Mouse (Mus musculus) heart, postnatal 14 days (tissue): ENCODE measurements around the gene Tbx2. TPM values are rescaled to one million over a fixed set of nuclear protein-coding genes. Genes with fewer than 3 reads are reported as not detected.

Source experiments
- DNase-seq, 2 experiments: peaks; one replicate each; pipeline ENCODE4 v3.0.0; 2021 to 2022
- intact Hi-C: fragments of 180-260 bp; cut with DNase I; formaldehyde crosslinking; loops from one replicate; pipeline ENCODE4 v1.15.1; 2025
- long read RNA-seq, 2 experiments: library from polyadenylated mRNA; stranded (forward); transcript quantifications; one replicate each; pipeline ENCODE4 v2.0.0; 2021
- total RNA-seq, 2 experiments: library from RNA; stranded (reverse); gene quantifications; 2 replicates each; pipeline ENCODE4 v1.2.3; 2021

Gene Tbx2
- total RNA-seq, result 10 to 100 TPM; 11.8 to 14.5 TPM
- long read RNA-seq, experiment 1, transcript Tbx2-201 (7 exons, 3,626 nt), result major isoform, 30 of 36 reads
- long read RNA-seq, experiment 1, partial matches to known transcripts, result 6 of 36 reads
- long read RNA-seq, experiment 1, other reads (novel, unspliced or antisense), result 0 of 36 reads
- long read RNA-seq, experiment 2, transcript Tbx2-201 (7 exons, 3,626 nt), result major isoform, 27 of 32 reads
- long read RNA-seq, experiment 2, partial matches to known transcripts, result 3 of 32 reads
- long read RNA-seq, experiment 2, other reads (novel, unspliced or antisense), result 2 of 32 reads

DNA sequence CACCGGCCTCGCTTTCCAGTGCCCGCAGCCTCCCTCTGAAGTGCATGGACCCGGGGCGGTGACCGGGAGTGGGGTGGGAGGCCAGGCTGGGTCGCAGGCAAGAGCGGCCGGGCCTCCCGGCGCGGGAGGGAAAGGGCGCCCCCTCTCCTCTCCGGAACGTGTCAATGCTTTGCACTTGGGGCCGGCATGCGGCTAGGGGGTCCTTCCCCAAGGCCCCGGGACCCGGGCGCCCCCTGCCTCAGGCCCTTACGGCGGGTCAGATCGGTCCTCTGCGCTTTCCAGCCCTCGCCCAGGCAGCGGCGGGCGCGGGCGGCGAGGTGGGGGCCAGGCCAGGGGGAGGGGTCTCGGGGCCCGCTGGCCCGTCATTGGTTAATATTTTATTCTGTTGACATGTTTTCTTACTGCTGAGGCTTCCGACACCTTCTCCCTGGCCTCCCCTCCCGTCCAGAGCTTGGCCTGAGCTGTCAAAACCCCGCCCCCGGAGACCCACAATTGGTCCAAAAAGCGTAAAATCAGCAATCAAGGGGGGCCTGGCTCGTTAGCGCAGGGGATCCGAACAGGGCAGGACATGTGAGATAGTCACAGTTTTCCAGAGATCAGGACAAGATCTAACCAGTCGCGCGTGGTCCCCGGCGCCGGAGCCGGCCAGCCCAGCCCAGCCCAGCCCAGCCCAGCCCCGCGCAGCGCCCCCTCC is at the start of gene Tbx2:
Tbx2 (plus strand) TSS at position 321 of the 694 bp plus-strand sequence.
- DNase-seq, result peak; percentile 83
- intact Hi-C loops, result no loop called here

DNA sequence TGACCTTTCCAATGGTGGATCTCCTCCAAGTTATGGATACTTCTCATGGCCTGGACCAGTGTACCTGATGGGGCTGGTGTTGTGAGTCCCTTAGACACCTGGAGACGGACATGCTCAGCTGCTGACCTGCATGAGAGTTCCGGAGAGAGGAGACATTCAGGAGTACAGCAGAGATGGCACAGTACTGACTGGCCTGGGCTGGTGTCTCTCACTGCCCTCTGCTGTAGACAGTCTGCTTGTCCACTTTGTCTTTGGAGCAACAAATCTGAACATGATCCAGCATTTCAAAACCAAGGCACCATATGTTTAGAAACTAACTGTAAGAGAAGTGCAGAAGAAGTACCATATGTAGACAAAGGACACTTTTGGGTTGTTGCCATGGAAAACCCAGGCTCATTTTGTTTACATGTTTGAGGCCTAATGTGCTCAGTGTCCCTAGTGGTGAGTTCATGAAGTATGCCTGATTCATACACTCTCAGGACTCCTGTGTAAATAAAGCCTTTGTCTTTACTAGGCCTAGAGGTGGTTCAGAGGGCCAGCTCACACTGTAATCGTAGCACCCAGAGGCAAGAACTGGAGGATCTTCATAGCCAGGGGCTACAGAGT is 46.1 kb upstream of the Tbx2 start:
- intact Hi-C loops, result no loop called here
- DNase-seq, result no peak

DNA sequence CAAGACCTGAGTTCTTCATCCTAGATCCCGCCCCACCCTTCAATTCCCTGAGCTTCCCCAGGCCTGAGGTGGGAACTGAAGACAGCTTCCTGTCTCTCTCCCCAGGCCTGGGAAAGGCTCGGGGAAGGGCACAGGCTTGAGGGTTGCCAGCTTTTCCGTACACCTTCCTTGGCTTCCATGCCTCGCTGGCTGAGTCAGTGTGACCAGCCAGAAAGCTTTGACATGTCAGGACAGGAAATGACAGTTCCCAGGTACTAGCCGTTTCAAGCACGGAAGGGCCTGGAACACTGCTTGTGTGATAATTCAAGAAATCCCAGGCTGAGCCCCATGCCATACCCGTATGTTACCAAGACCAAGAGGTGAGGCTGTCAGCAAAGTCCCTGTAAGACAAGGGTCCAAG is 42.6 kb upstream of the Tbx2 start:
- no peak for DNase-seq
- intact Hi-C loops, result no loop called here

DNA sequence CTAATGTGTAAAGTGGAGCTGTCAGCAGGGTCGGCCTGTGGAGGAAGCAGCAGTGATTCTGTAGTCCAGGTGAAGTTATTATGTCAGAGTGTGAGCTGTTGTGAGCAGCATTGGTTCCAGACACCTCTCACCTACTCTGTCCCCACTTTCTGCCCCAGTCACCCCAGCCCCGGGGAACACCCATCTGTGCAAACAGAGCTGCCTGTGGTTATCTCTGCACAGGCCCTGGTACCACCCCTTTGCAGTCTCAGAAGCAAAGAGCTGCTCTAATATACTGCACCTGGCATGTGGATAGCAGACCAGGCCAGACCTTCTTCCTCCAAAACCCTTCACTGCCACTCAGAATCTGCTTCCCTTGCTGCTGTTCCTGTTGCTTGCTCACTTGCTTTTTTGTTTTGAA is 42.1 kb upstream of the Tbx2 start:
- intact Hi-C loops, result no loop called here
- no peak for DNase-seq

DNA sequence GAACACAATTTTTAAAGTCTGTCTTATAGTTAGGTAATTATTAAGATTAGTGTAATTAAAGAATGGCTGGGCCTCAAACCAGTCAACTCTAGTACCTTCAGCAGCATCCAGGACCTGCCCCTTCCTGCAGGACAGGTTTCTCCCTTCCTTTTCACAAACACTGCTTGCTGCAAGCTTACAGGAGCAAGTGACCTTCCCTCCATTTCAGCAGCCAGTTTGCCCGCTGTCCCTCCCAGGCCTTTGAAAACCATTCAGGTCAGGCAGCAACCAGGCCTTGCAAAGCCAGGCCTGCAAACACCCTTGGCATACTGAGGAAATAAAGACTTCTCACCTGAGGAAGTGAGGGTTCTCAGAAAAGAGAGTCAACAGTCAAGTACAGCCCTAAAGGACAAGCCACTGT is 41.1 kb upstream of the Tbx2 start:
- intact Hi-C loops, result no loop called here

DNA sequence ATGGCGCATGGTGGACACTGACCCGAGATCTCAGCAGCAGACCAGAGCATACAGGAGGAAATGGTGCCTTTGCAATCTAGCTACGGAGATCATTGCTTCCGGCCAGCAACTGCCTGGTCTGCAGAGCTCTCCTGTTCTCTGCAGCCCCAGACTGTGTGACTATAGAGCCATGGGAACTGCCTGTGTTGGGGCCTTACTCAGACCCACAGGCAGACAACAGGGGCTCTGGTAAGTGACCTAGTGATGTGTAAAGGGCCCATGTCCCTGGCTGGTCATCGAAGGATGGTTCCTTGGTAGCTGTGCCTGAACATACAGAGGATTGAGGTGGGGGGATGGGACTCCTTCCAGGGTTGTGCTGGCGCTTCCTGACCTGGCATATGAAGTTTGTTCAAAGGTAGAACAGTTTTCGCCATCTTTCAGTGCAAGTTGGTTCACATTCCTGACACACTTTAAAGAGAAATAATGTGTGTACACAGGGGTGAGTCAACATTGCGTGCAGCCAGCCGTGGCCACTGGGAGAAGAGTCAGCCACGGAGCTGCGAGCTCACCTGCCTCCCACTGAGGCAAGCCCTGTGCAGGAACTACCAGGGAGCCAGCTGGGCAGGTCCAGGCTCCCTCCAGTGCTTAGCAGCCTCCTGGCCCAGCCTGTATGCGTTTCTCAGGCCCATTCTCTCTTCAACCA is 39.7 kb upstream of the Tbx2 start:
- intact Hi-C loops, result no loop called here
- DNase-seq, result no peak

More for the DNA sequence above, 41.1 kb upstream of the Tbx2 start:
- DNase-seq, result no peak

DNA sequence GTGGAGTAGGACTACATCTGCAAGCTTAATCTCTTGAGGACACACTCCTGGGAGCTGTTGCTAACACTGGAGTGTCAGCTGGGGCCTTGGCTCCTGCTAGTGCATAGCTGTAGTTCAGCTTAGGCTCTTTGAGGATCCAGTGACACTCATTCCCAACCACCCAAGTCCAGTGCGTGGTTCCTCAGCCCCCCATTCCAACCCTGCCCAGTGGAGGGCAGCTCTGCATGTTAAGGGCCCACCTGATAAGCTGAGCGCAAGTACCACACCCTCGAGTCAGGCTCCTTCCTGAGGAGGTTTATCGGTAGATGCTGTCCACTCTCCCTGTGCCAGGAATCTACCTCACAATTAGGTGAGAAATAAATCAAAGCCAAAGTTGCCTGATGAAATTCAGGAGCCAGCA is 32.9 kb upstream of the Tbx2 start:
- no peak for DNase-seq
- intact Hi-C loops, result no loop called here

DNA sequence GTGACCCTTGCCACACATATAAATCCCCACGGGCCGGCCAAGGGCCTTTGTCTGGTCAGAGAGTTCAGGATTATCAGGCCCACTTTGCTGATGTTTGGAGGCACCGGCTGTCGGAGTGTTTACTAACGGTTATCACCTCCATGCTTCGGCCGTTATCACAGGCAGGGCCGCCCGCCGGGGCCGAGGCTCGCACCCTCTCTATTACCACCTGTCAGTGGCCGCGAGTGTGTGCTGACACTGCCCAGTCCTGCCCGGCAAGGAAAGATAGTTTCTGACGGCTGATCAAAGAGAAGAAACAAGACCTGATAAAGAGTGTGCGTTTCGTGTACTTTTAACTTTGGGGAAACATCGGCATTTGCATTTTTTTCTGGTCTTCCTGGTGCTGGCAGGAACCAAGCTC is 32.5 kb upstream of the Tbx2 start:
- intact Hi-C loops, result no loop called here
- DNase-seq, result peak; percentile 53 to 73

DNA sequence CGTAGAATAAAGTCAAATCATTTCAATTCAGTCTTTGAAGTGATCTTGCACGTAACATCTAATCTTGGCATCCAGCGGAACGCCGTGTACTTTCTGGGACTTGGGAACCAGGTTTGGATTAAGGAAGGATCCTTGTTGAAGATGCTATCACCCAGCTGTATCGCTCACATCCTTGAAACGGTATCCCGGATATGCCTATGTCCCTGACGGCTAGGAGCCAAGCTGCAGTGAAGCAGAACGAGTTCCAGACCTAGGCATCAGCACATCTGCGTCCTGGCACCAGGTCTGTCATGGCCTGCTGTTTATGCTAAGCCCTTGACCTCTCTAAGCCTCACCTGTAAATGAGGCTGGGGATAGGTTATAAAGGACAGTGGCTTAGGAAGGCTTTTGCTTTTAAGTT is 32.0 kb upstream of the Tbx2 start:
- no peak for DNase-seq
- intact Hi-C loops, result no loop called here

DNA sequence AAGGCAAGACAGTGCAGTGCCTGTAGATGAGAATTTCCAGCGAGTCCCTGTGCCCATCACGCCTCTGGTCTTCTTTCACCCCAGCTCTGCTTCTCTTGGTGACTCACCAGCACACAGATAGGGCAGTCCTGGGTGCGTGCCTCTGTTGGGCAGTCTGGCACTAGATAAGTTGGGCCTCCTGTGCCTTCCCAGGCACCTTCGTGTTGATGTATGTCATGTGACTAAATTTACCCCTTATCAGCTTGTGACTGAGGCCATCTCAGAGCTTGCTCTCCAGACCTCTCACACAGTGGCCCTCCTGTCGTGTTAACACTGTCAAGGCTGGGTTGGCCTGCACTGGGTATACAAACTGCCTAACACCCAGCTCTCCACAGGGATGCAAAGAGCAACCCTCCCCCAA is 28.3 kb upstream of the Tbx2 start:
- no peak for DNase-seq
- intact Hi-C loops, result no loop called here

DNA sequence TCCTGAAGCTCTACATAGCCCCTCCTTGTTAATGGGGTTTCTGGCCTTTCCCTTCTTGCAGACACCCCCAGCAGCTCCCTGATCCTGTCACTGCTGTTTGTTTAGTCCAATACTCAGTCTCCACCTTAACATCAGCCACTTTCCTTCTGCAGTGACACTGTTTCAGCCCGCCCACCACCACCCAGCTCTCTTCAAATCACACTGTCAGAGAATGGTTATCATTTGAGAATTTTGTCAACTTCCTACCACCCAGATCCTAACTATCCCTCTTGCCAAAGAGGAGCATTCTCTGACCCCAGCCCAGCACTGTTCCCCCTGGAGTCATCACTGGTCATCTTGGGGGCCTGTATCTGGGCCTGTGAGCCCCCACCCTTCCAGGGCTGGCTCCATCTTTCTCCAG is 26.6 kb upstream of the Tbx2 start:
- intact Hi-C loops, result no loop called here
- DNase-seq, result no peak

DNA sequence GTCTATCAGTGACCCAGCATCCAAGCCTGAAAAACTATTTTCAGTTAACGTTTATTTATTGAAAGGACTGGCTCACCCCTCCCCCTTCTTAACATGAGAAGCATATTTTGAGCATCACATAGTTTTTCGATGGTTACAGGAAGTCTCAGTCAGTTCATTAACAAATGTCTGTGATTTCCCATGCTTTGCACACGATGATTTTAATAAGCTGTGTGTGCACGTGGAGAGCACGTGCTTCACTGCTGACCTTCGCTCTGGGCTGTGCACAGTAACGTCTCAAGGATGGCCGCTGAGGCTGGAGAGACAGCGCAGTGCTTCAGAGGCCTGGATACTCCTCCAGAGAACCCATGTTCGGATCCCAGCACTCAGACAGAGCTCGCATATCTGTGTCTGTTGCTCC is 25.0 kb upstream of the Tbx2 start:
- DNase-seq, result no peak
- intact Hi-C loops, result no loop called here

DNA sequence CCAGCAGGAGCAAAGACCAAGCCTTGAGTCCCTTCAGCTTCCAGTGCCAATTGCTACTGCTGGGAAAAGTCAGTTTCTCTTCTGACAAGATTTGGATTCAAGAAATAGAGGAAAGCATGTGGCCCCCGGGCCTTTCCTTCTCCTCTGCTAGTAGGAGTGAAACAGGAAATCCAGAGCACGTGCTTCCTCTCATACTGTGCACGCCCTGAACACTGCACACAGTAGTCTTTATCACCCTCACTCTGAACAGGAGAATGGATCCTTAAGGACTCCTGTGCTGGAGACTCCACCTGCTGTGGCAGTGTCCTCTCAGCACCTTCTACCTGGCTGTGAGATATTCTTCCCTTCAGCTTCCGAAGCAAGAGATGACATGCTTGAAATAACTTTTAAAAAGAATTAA is 21.1 kb upstream of the Tbx2 start:
- DNase-seq, result no peak
- intact Hi-C loops, result no loop called here

DNA sequence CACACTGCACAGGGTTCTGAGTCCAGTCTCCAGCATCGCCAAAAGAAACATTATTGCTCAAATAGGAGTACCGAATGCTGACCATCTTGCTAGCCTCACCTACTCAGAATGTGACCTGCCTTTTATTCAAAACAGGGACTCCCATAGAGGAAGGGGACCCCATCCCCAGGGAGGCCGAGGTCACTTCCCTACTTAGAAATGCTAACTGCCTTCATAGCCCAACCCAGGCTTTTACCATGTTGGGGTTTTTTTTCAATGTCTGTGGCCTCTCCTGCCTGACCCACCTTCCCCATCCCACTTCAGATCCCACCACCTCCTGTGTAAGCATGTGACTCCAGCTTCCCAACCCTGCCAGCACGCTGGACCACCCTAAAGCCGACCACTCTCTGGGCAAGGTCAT is 20.7 kb upstream of the Tbx2 start:
- intact Hi-C loops, result no loop called here
- no peak for DNase-seq

DNA sequence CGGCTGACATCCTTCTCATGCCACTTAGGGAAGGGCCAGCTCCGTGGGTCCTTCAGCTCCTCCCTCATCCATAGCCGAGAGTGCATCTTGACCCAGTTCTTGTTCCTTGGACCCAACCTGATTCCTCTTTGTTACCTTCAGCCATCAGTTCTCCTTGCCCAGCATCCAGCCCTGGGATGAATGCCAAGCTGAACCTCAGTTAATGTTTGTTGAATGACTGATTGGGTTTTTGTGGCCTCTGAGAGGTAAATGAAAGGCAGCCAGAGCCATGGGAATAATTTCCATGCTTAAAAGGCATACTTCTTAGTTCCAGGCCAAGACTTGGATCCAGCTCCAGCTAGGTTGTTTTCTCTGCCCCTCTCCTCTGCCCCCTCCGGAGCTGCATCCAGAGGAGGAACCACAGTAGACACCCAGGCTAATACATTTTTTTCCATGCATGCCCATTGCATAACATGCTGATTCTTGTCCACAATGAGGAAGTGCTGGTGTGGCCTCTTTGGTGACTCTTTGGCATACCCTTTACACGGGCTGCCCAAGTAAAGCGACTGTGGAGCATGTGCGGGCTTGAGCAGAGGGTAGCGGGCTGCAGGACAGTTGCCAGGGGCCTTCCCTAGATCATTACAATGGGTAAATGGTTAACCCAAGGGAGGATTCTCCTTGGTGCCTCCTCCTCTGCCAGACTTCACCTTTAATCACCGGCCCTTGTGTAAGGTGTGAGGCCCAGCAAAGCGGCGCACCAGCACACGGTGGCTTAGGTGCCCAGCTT is 20.0 kb upstream of the Tbx2 start:
- intact Hi-C loops, result no loop called here

DNA sequence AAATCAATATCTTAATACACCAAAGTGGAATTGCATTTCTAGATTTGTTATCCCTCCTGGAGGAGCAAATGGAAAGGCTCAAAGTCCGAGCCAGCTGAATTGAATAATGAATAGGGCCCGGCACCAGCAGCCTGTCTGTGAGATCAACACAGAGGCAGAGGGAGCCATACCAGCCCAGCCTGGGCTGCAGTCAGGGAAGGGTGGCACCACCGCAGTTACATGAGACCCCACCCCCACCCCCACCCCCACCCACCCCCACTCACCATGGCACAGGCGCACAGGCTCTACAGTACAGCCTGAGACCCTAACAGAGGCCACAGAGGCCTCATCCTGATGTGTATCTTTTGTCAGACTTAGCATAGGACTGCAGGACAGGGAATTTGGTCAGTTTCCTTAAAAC is 17.7 kb upstream of the Tbx2 start:
- intact Hi-C loops, result no loop called here
- no peak for DNase-seq

More for the DNA sequence above, 20.0 kb upstream of the Tbx2 start:
- no peak for DNase-seq

DNA sequence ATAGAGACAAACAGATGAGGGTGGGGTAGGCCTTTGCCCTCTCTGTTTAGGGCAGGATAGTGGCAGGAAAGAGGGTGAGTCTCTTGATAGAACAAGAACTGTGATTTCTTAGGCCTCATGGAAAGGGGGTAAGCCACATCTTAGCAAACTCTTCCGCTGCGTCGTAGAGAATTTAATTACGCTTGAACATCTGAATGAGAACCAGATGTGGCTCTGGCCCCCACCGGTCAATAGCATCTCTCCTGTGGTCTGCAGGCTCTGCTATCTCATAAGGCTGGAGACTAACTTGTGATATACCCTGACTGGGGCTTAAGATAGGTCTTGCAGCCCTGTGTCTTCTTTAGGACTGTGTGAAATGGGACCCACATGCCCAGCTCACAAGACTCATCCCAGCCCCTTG is 15.9 kb upstream of the Tbx2 start:
- no peak for DNase-seq
- intact Hi-C loops, result no loop called here

DNA sequence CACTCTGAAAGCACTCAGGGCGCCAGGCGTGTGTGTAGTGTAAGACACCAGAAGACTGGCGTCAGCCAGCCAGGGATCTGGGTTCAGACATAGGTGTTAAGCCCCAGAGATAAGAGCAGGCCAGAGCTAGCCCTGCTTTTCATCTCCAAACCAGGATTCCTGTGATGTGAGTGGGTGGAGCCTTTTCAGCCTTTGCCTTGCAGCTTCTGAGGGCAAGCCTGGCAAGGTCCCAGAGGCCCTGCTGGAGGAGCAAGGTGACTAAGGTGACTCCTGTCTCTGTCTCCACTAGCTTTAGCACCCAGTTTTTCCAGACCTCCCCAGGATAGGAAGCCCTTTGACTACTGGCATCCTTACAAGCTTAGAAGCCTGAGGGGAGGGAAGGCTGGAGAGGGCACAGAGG is 13.9 kb upstream of the Tbx2 start:
- no peak for DNase-seq
- intact Hi-C loops, result no loop called here

DNA sequence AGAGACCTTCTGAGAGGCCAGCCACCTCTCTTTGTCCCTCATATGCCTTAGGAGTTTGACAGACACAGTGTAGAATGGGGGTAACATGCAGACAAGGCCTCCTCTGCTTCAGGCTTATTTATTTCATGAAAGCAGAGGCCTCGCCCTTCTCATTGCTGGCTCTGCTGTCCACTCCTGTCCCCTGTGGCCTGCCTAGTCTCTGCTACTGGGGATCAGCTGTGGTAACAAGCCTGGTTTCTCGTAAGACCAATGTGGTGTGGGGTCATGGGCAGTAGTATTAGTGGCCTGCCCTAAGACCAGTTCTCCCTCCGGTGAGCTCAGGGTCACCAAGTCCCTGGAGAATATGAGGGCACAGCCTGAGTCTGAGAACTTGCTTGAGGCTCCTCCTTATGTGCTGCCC is 11.4 kb upstream of the Tbx2 start:
- intact Hi-C loops, result loop anchor here (5.0 kb wide), 3 partner anchors 104 to 354 kb away; no protein-coding TSS in a partner anchor
- no peak for DNase-seq

DNA sequence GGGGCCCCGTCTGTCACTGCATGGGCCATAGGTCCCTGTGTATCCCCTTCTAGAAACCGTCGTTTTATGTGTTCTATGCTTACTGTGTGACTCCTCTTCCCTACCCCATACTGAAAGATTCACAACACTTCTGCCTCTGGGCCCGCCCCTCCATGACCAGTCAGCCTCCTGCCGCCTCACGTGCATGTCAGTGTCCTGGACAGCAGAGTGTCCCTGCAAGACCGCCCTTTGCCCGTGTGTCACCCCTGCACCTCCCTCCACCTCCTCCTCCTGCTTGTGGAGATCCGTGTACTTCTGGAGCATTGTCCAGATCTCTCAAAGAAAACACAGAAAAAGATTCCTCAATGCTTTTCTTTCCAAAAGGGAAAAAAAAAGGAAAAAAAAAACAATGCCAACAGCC is 10.7 kb upstream of the Tbx2 start:
- intact Hi-C loops, result loop anchor here (2.0 to 5.0 kb wide), 4 partner anchors 104 to 354 kb away; no protein-coding TSS in a partner anchor
- no peak for DNase-seq
